Mouse (Mus musculus) retina, adult 2 months (tissue): ENCODE measurements around the gene Gm9844.

Source experiments
- DNase-seq: peaks from one replicate; pipeline ENCODE4 v3.0.0-alpha.2; 2012; ENCODE audit warnings: low read depth, low spot score

Gene Gm9844

DNA sequence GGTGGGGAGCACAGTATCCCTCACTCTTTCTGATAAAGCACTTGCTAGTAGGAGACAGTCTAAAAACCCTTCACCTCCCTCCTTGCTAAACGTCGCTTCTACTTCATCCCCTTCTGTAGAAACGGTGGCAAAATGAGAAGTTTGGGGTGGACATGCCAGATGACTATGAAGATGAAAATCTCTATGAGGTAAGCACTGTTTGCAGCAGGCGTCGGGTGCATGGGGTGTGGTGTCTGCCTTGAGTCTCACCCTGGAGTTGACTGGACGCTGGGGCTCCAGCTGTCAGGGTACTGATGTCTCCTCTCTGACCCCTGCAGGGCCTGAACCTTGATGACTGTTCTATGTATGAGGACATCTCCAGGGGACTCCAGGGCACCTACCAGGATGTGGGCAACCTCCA is 39.1 kb downstream of the Gm9844 start:
- no peak for DNase-seq

- DNase-seq, result no peak
Measured at GRCm38 (mm10) chr7:24901842-24902241, 39.8 kb downstream of the Gm9844 start.

DNA sequence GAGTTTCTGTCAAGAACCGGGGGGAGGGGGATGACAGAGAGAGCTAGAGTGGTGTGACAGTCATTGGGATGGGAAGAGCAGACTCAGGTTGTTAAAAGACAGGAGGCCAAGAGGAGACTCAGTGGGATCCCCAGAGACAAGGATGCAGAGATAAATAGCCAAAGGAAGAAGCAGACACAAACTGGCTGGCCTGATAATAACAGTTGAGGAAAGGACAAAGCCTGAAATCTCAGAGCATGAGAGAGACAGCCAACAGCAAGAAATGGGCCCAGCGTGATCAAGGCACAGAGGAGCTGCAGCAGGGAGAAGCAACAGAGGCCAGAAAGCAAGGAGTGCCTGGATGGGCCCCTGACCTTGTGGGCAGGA is 40.2 kb downstream of the Gm9844 start:
- no peak for DNase-seq

GRCm38 (mm10) chr7:24902630-24903443 is 40.8 kb downstream of the Gm9844 start, which contains the start of gene Arhgef1:
Gene Arhgef1 (plus strand): TSS chr7:24902912.
- DNase-seq, result no peak

- DNase-seq, result no peak
Measured at GRCm38 (mm10) chr7:24903444-24903825, 41.4 kb downstream of the Gm9844 start.

DNA sequence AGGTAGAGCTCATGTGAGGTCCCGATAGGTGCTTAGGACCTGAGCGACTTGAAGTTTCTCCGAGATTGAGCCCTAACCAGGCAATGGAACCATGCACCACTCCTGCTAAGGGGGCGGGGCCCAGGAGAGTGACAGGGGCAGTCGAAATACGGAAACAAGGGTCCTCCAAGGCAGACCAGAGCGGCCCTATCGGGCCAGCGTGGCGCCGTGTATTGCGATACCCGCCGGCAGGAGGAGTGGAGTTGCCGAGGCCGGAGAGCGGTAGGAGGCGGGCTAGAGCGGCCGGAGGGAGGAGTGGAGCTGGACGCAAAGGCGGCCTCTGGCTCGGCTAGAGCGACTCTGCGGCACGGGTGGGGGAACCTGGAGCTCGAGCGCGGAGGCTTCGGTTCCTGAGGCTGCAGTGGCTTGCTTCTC is 42.1 kb downstream of the Gm9844 start:
- peak; percentile 96 for DNase-seq

DNA sequence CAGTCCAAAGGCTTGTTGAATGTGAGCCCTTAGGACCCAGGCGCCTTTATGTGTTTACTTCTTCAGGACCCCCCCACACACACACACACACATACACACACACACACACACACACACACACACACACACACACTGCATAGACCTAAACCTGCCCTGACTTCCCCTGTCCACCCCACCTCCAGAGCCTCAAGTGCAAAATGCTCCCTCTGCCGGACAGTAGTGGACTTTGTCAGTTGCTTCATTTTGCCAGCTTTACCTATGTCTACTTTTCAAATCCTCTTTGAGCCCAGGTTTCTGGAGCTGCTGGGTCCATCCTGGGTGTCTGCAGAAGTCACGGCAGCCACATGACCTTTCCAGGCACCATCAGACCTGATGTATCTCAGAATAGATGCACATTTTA is 42.9 kb downstream of the Gm9844 start:
- peak; percentile 59 for DNase-seq

GRCm38 (mm10) chr7:24906551-24906950 is 44.5 kb downstream of the Gm9844 start:
- DNase-seq, result no peak

GRCm38 (mm10) chr7:24907211-24907748 is 45.3 kb downstream of the Gm9844 start:
- DNase-seq, result no peak
